Mouse (Mus musculus) adrenal gland, postnatal 14 days (tissue): ENCODE measurements around the gene Tbc1d17. TPM values are rescaled to one million over a fixed set of nuclear protein-coding genes. Genes with fewer than 3 reads are reported as not detected.
A peak's percentile ranks its signal among the peaks of the same experiment; 100 is the strongest.

Experiments
- DNase-seq: peaks from one replicate; pipeline ENCODE4 v3.0.0; 2021; ENCODE audit warnings: mixed read lengths
- total RNA-seq: library from RNA; stranded (reverse); gene quantifications from 2 replicates; pipeline ENCODE4 v1.2.3, GENCODE M21; 2021

Gene Tbc1d17
- total RNA-seq, 1 experiment from 2014 or later, result 58.8 TPM

DNA sequence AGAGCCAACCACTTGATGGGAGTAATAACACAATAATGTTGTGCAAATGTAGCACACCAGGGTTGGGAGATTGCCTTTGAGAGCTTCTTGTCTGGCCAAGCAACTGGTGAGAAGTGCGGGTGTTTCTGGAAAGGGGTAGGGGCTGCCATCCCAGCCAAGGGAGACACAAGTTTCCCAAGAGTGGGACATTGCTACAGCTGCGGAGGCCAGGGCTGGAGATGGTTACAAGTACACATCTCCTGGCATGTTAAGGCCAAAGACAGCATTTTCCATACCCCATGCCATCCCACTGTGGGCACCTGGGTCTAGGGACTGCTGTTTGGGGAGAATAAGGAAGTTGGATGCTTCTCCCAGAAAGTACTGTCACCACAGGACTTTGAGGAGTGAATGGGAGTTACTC, 4.2 kb upstream of the Tbc1d17 start:
- DNase-seq, result no peak

DNA sequence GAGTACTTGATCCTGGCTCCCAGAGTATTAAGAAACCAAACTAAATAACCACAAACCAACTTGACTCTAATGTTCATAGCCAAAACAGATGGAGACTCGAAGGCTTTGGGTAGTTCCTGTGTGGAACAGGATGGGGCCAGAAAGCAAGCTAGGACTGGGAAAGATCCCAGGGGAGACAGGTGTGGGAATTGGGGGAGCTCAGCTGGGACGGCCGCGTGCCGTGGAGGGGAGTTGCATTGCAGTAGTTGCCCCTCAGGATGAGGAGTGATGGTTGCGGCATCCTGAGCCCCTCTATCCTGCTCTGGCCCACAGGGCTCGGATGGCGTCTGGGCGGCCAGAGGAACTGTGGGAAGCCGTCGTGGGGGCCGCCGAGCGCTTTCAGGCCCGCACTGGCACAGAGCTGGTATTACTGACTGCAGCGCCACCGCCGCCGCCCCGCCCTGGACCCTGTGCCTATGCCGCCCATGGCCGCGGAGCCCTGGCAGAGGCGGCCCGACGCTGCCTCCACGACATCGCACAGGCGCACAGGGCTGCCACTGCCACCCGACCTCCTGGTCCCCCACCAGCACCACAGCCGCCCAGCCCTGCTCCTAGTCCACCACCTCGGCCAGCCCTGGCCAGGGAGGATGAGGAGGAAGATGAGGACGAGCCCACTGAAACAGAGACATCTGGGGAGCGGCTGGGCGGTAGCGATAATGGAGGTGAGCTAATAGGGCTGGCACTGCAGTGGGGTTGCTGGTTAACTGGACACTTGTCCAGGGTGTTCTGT, 3.6 kb upstream of the Tbc1d17 start:
- DNase-seq, result no peak

DNA sequence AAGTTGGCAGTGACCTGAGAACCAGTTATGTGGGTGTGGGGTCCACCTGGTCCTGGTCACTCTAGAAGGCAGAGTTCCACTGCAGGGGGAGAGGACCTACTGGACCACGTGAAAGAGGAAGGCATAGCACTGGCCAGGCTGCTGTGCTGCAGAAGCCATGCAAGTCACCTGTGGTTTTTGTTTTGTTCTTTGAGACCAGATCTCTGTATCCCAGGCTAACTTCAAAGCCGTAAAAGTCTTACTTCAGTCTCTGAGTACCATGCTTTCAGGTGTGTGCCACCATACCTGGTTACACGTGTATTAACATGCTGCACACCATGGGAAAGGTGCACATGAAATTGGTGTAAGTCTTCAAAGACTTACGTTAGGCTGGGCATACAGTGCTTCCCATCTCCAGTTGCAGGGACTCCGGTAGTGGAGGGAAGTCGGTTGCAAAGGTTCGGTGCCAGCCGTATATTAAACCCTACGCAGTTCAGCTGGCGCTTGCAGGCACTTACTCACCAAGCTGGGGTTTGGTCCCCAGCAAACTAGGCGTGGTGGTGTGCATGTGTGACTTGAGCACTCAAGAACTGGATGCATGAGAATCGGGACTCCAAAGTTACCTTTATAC, 2.9 kb upstream of the Tbc1d17 start:
- no peak for DNase-seq

DNA sequence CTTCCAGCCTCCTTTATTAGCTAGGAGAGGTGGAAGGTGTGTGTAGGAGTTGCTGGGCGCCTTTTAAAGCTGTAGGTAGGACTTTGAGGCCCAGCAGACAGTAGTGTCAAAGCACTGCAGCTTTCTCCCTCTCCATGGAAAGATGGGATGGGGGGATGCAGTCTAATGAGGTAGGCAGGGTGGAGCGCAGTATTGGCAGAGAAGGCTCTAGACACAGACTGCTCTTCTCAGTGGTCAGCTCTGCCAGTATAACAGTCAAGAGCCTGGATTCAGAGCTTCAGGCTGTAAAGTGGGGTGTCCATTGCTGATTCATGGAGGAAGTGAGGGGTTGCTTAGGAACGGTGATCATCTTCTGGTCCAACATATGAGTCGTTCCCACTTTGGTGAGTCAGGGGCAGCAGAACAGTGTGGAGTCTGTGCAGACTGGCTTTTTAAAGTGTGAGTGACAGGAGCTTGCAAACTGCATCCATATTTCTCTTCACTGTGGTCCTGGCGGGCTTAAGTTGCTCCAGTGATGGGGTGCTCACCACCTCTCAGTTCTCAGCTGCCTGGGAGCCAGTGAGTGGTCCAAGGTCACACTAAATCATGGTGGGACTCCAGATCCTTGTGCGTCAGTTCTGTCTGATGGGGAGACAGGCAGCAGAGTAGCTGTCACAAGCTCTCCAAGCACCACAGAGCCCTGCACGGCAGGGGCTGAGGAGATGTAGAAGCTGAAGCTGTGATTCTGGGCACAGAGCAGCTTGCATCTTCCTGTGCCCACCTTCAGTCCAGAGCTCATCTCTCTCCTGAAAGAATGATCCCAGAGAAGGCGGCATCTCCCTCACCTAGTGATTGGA, 2.1 kb upstream of the Tbc1d17 start:
- no peak for DNase-seq

DNA sequence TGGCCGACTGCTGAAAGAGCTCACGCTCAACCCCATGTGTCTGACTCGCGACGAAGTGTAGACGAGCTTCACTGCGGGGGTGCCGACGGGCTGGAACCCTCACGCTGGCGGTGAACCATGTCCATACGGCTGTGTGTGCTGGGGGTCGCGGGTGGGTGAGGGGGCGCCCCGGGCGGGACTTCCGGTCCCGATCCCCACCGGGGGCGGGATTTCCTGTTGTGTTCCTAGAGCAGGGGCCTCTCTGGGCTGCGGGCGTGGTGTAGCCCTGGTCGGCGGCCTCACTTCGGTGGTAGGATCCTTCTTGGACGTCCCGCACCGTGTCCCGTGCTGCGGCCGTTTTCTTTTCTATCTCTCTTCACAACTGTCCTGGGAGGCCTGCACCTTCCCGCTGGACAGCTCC, 1.3 kb upstream of the Tbc1d17 start:
- peak; percentile 90 for DNase-seq

DNA sequence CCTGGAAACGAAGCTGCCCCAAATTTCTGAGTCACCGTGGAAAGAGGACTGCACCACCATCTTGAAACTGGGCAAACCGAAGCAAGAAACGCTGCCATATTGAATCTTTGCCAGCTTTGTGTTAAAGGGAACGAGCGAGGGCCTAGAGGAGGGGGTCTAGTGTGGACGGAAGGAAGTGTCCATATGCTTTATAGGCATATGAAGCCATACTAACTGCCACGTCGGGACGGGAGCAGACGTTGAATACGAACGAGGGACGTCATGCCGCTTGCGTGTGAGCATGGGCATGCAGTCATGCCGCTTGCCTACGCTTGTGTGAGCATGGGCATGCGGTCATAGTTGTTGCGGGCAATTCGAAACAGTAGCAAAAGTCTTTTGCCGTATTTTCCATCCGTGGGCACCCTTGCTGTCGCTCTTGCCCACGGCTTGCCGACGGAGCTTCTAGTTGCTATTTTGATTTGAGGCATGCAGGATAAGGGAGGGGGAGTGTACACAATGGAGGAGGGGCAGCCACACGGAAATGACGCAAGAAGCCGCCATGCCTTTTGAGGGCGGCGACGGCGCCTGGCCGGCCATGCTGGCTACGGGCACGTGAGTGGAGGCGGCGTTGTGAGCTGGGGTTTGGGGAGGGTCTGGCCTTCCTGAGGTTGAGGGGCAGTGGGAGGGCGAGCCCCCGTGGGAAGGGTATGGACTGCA, 685 bp upstream of the Tbc1d17 start:
- peak; percentile 95 for DNase-seq

DNA sequence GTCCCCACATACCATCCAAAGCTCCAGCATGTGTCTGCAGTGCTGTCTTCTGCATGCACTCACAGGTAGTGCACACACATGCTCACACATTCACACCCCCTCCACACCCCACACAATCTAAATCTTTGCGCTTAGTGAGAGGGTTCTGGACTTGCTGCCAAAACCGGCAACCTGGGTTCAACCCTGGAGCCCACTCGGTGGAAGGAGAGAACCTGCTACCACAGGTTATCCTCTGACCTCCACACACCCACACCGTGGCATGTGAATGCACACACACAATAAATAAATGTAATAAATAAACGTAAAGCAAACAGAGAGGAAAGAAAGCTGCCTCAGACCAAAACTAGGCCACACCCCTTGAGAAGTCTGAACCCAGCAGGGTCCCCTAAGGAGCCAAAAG, 1.1 kb downstream of the Tbc1d17 start:
- DNase-seq, result no peak

DNA sequence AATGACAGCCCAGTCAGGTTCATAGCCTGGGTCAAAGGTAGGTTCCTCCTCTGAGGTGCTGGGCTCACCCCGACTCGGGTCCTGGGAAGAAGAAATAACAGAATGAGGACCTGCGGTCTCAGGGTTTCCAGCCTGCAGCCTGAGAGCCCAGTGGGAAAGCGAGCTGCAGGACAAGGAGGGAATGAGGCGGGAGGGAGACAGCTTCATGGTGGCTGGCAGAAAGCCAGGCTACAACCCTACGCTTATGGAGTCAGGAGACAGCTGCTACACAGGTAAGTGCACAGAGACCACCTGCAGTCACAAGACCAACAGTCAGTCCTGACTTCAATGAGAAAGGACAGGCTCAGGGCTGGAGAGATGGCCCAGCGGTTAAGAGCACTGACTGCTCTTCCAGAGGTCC, 2.1 kb downstream of the Tbc1d17 start:
- DNase-seq, result no peak

DNA sequence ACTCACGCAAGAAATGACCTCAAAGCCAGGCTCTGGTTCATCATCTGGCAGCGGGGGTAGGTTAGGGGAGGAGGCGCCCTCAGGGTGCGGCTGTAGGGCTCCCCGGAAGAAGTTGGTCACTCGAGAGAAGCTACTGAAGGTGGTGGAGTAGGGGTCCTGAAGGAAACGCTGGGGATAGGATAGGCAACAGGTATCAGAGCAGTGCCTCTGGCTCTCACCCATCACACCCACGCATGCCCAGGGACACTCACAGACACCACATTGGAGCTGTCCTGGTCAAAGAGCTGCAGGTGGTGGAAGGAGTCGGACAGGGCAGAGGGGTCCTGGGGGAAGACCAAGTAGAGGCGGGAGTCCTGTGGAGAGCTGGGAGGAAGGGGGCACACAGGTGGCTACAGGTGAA, 3.9 kb downstream of the Tbc1d17 start:
- no peak for DNase-seq

DNA sequence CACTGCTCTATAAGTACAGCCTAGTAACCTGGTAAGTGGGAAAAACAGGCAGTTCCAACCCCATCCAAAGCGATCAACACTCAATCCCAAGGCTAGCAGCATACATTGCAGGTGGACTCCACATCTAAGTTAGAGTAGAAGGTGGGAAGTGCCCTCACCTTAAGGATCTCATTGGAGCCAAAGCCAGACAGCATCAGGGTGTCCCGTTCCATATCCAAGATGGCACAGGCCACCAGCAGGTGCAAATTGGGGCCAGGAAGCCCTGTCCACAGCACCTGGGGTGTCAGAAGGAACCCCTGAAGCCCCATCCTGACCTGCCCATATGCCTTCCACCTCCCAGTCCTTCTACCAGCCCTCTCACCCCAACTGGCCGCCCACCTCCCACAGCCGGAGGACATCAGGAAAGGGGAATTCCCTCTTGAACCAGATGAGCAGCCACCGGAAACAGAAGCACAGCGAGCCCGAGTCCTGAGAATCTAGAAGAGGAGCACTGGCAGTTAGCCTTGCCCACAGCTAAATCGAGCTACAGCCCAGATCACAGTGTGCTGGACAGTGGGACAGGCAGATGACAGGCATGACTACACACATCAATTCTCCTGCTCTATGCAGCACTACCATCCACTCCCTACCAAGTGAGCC, 6.9 kb downstream of the Tbc1d17 start:
- no peak for DNase-seq

DNA sequence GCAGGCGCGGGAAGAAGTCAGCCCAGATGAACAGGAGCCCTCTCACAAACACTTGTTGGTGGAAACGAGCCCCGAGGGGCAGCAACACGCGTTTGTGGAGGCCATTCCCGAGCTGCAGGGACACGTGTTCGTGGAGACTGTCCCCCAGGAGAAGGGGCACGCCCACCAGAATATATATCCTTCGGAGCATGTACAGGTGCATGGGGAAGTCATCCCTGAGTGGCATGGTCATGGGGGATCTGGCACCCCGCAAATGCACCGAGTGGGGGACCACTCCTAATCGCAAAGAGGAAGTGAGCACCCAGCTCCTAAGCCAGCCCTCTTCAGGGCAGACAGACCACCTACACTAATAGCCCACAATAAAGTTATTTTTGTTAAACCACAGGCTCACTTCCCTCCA, 8.5 kb downstream of the Tbc1d17 start:
- no peak for DNase-seq

DNA sequence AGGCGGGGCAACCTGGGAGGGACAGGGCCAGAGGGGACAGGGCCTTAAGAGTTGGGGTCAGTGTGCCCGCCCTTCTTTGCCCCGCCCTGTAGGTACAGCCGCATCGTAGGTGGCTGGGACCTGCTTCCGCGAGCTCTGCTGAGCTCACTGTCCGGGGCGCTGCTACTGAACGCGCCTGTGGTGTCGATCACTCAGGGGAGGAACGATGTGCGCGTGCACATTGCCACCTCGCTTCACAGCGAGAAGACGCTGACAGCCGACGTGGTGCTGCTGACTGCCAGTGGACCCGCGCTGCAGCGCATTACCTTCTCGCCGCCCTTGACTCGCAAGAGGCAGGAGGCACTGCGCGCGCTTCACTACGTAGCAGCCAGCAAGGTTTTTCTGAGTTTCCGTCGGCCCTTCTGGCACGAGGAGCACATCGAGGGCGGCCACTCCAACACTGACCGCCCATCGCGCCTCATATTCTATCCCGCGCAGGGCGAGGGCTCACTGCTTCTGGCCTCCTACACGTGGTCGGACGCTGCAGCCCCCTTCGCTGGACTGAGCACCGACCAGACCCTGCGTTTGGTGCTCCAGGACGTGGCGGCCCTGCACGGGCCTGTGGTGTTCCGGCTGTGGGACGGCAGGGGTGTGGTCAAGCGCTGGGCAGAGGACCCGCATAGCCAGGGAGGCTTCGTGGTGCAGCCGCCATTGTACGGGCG, 9.2 kb downstream of the Tbc1d17 start:
- DNase-seq, result peak; percentile 75

DNA sequence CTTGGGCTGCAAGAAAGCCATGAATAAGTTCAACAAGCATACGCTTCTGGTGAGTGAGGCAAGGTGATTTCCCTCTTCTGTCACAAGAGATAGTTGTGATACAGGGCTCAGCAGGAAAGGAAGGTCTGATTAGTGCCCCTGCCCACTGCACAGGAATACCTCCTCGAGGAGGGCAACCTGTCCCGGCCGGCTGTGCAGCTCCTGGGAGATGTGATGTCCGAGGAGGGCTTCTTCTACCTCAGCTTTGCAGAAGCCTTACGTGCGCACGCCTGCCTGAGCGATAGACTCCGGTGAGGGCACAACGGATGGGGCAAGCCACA, 9.7 kb downstream of the Tbc1d17 start:
- no peak for DNase-seq

DNA sequence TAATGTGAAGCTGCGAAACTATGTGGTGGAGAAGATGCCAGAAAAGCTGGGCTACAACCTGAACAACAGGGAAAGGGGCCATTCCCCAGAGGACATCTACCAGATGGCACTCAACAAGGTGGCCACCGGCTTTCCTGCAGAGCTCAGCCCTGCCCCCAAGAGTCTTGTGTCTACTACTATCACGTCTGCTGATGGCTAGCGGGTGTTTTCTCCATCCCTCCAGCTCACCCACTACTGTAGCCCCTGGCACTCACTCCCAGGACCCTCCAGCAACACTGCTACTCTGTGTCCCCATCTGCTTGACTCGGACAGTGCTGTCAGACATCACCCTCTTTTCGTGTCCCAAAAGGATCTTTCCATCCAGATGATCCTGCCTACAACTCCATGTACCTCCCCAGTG, 10.8 kb downstream of the Tbc1d17 start:
- DNase-seq, result peak; percentile 5

DNA sequence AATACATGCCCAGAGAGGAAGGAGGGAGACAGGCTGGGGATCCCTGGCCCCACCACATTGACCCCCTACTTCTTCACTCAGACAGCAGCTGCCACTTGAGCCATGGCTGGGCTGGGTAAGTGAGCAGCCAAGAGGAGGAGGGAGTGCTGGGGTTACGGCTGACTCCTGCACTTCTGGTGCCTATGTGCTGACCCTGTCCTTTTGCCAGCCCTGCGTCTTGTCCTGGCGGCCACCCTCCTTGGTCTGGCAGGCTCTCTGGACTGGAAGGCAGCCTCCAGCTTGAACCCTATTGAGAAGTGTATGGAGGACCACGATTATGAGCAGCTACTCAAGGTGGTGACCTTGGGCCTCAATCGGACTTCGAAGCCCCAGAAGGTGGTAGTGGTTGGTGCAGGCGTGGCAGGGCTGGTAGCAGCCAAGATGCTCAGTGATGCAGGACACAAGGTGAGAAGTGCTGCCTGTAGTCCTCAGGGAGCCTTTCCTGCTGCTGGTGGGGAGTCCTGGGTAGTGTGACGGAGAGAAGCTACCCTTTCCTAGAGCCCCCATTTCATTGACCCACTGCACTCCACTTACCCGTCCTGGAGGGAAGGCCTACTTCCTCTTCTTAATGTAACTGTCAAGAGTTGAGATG, 12.3 kb downstream of the Tbc1d17 start:
- DNase-seq, result no peak

DNA sequence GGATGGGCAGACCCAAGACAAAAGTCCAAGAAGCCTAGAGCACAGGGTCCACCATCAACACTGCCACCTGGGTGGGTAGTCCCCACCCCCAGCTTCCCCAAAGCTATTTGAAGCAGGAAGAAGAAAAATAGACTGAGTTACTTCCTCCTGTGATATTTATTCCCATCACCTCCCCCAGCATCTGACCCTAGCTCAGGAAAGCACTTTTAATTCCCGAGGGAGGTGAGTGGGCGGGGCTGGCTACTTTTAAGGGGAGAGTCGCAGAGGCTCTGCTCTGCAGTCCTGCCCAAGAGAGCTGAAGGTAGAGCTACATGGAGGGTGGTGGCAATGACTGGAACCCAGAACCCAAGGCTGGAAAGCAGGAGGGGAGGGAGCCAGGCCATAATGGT, 12.9 kb downstream of the Tbc1d17 start:
- peak; percentile 46 for DNase-seq

DNA sequence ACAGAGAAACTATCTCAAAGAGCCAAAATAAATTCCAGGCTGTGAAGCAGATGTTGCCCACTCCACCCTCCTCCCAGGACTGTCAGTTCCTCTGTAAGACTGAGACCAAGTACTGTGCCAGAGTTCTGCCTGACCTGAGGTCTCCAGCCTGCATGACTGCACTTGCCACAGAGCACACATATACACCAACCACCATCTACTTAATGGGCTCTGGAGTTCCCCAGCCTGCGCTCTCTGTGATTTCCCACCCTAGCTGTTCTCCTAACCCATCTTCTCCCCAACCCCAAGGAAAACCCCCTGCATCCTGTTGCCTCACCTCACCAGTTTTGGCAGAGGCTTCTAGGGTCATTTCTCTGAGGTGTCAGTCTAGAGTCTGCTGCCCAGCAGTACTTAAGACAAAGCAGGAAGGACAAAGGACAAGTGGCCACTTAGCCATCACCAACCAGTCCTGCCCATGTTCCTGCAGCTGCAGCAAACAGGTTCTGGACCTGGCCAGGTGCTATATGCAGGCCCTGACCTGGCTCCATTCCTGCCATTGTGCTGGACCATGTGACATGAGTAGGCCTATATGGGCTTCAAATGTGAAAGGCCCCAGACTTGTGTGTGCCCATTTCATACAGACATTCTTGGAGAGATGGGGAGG, 13.4 kb downstream of the Tbc1d17 start:
- peak; percentile 4 for DNase-seq

DNA sequence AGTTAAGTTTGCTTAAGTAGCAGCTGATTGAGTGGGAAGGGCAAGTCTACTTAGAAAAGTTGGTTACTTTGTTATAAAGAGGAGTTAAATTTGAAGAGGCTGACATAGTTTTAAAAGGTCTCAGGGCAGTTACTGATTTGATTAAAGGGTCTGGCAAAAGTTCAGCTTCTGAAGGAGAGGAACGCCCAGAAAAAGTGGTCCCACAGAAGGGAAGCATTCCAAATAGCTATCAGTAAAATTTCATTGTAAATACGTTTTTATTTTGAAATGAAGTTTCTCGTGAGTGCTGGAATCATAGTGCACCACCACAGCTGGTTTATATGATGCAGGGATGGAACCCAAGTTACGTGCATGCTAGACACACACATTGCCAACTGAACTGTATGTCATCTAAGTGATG, 16.1 kb downstream of the Tbc1d17 start:
- no peak for DNase-seq

DNA sequence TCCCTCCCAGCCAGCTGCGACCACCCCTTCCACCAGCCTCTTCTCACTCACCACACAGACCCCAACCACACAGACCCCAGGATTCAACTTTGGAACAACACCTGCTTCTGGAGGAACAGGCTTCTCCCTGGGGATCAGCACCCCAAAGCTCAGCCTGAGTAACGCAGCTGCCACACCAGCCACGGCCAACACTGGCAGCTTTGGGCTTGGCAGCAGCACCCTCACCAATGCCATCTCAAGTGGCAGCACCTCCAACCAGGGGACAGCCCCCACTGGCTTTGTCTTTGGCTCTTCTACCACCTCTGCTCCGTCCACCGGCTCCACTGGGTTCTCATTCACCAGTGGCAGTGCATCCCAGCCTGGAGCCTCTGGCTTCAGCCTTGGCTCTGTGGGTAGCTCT, 20.2 kb downstream of the Tbc1d17 start:
- no peak for DNase-seq

DNA sequence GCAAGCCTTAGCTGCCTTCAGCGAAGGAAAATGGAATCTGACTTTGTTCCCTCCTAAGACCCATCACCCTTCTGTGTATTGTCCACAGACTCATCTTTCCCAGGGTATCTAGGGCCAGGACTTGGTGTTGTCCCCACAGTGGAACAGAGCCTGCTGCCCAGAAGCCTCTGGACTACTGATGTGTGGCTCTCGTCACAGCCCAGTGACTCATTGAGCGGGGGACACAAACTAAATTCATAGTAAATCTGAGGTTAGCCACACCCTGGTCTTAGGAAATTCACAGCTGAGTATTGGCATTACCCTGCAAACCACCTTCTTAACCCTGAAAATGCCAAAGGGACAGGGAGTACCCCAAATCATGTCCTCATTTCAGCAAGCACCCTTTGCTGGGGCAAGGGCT, 22.1 kb downstream of the Tbc1d17 start:
- no peak for DNase-seq

DNA sequence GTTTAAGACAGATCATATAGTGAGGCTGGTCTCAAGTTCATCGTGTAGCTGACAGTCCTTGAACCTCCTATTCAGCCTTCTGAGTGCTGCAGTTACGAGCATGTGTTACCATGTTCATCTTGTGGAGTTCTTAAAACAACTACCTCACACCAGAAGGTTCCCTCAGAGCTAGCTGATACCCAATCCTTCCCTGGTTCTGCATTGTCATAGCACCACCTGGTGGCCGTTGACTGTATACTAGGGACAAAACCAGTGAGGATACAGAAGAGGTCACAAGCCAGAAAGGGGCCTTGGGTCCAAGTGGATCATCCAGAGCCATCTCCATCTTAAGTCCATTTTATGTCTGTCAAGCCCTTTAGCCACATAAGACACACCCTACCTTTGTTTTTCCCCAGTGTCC, 24.0 kb downstream of the Tbc1d17 start:
- peak; percentile 89 for DNase-seq
